Mouse (Mus musculus) cerebellum, postnatal 36 days (tissue): ENCODE data around the gene Ola1.

ENCODE experiments used
- DNase-seq, 2 experiments: peaks; one replicate each; pipeline ENCODE4 v3.0.0; 2021 to 2022; ENCODE audit warnings: mixed read lengths in 2 of 2

Ola1 gene

GRCm38 (mm10) chr2:73143732-73144131 lies 75.0 kb downstream of the Ola1 start:
- DNase-seq, result no peak

GRCm38 (mm10) chr2:73142832-73143470 lies 75.8 kb downstream of the Ola1 start:
- DNase-seq, result no peak

- no peak for DNase-seq
Observed at GRCm38 (mm10) chr2:73132897-73133296, 85.8 kb downstream of the Ola1 start.

DNA sequence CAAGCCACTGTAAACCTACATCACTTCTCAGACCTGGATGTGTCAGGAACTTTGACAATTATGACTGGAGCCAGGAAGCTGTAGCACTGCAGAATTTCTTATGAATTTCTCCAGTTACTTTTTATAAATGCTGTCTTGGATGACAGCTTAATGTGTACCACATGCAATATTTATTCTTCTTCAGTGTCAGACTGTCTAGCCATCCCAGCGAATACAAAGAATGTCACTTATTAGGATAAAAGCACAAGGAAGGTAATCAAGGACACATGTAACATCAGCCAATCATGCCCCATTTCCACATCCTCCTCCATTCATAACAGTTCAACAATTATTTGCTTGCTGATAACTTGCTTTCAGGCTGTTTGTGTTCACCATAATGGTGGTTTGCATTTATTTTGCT lies 91.0 kb downstream of the Ola1 start:
- DNase-seq, result no peak

DNA sequence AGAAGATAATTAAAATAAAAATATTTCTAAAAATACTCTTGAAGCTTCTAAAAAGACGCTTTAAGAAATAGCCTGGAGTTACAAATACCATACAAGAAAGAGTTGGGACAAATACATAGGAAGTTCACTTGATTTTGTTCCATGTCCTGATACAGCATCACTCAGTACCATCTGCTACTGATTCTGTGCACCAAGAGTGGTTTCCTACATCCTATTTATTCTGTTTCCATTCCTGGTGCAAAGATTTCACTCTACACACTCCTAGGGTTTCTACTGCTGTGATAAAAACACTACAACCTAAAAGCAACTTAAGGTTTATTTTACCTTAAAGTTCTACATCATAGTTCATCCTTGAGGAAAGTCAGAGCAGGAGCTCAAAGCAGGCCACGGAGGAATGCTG lies 99.9 kb downstream of the Ola1 start:
- no peak for DNase-seq

DNA sequence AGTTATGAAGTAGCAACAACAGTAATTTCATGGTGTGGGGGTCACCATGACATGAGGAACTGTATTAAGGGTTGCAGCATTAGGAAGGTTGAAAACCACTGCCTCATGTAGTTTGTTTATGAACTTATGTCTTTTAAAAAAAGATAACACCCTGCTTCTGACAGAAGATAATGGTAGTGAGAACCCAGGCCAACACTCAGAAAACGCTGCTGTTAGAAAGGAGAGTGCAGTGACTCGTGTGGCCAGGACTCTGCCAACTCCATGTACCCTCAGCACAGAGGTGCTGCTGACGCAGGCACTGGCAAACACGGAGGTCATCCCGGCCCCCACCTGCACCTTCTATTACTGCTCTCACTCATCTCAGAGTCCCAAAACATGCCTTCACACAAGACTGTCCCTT lies 111.6 kb downstream of the Ola1 start:
- DNase-seq, result no peak

DNA sequence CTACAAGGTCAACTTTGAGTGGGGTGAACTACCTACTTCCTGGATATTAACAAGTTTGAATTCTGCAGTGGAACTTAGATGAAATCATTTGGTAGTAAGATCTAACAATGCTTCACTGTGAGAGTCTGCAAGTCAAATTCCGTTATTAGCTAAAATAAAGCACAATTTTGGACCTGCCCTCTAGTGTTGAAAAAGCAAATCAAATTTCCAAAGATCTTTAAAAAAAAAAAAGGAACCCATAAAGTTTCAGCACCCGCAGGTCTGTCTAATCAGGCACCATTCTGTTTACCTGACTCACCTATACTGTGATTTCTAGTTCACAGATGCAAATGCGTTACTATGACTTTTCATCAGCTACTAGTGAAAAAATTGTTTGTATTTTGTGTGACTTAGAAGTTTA lies 122.2 kb downstream of the Ola1 start:
- DNase-seq, result no peak

GRCm38 (mm10) chr2:73095300-73095699 lies 123.4 kb downstream of the Ola1 start:
- DNase-seq, result no peak

- DNase-seq, result no peak
Observed at GRCm38 (mm10) chr2:73093032-73093431, 125.7 kb downstream of the Ola1 start.

GRCm38 (mm10) chr2:73091302-73091701 lies 127.4 kb downstream of the Ola1 start:
- no peak for DNase-seq

GRCm38 (mm10) chr2:73087641-73088040 lies 131.1 kb downstream of the Ola1 start:
- DNase-seq, result no peak

GRCm38 (mm10) chr2:73085669-73086304 lies 132.9 kb downstream of the Ola1 start:
- DNase-seq, result peak; percentile 11 to 15

DNA sequence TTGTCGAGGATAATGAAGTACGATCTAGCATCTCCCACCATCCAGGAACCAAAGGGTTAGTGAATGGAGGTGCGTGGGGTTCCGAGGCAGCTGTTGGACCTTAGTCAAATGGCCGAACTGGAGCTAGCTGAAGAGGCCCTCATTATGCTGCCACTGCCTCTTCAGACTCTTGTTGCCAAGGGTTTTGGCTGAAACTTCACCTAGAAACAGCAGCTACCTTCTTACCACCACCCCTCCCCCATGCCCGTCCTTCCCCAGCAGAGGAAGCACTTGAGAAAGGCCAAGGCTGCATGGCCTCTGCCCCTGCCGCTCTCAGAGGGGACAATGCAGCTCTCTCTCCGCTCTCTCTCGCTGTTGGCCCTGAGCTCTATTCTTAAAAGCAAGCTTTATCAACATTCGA lies 136.2 kb downstream of the Ola1 start:
- DNase-seq, result no peak

DNA sequence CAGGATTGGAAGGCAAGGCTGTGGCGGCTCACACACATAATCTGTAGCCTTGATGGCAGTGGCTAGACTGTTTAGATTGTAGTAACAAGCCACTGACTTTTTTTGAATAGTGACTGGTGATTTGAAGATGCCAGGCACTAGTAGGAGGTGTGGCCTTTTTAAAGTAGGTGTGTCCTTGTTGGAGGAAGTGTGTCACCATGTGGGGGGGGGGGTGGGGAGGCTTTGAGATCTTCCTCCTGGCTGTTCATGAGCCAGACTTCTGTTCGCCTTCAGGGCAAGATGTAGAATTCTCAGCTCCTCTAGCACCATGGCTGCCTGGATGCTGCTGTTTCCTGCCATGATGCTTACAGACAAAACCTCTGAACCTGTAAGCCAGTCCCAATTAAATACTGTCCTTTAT lies 136.9 kb downstream of the Ola1 start:
- no peak for DNase-seq

- no peak for DNase-seq
Observed at GRCm38 (mm10) chr2:73080084-73080483, 138.6 kb downstream of the Ola1 start.

DNA sequence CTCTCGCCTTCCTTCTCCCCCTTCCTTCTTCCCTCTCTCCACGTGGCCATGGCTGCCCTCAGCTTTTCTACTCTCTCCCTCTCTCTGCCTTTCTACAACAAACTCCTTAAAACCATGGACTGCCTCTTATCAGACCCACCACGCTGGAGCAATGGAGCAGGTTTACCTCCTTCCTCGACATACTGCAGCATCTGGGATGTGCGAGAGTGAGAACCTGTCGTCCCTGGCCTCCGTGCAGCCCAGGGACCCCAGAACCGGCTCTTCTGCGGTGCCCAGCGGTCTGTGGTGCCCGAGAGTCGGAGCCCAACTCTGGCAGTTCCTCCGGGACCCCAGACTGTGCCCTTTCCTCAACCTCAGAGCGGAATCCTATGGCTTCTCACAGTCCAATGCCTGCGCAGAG lies 139.4 kb downstream of the Ola1 start:
- no peak for DNase-seq

- DNase-seq, result no peak
Observed at GRCm38 (mm10) chr2:73073811-73074472, 144.8 kb downstream of the Ola1 start.

DNA sequence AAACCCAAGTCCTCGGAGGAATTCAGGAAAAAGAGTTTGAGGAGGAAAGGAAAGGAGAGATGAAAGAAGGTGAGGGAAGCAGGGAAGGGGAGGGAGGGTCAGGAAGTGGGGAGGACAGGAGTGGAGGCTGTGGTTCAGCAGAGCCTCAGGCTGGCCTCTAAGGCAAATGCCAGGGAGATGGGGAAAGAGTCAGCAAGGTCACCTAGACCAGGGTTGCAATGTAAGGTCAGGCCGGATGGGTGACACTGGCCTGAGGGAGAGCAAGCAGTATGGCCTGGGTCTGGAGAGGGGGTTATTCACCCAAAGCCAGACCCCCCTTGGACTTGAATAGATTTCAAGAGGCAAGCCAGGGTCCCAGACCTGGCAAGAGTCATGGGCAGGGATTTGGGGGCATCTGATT lies 147.5 kb downstream of the Ola1 start:
- no peak for DNase-seq

- DNase-seq, result no peak
Observed at GRCm38 (mm10) chr2:73070449-73071076, 148.2 kb downstream of the Ola1 start.

- DNase-seq, result no peak
Observed at GRCm38 (mm10) chr2:73069223-73069825, 149.4 kb downstream of the Ola1 start.

- no peak for DNase-seq
Observed at GRCm38 (mm10) chr2:73066307-73067167, 152.2 kb downstream of the Ola1 start.

GRCm38 (mm10) chr2:73063911-73064619 lies 154.7 kb downstream of the Ola1 start:
- no peak for DNase-seq
